In the genomic region with DNA sequence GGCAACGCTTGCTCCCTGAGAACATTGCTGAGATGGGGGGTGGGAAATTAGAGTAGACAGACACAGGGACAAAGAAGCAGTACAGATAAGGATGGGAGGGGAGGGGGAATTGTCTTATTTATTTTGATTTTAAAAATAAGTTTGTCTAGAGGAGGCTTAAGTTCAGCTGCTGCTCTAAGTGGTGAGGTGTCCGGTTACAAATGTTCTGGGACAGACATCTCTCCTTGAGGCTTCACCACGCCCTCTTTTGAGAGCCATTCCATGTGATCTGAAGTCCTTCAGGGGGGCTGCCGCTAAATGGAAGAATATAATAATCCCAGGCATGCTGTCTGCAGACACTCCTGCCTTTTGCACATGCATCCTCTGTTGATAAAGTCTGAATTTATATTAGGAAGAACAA, we compare ENCODE assay signal across 16 mouse cellular contexts.
DNase-seq lines count a peak whose midpoint lies in the region; ATAC-seq and TF ChIP-seq lines count a peak whose summit lies in the region.
"Had no signal": no experiment of that assay in that cellular context is flagged by ENCODE, and none has a peak within 500 bp of the region (broad histone marks: within the 10 kb centered on the region; RNA-seq: fewer than 3 reads in every experiment).

No protein-coding gene starts in this region.

- intact Hi-C loops in gastrocnemius, adult 2 months (cut with DNase I): no loop called here
- intact Hi-C loops in gastrocnemius, postnatal 36 days (cut with DNase I): no loop called here

- ATAC-seq in kidney, postnatal 0 days (replicated peaks; ENCODE audit: low FRiP score, low read depth): no peak
- peak; percentile 63 for ATAC-seq in heart, postnatal 0 days (ENCODE audit: insufficient read depth, low read depth)
- ATAC-seq: forebrain, postnatal 0 days had no signal

- no peak overlapping the region for H3K4me3 ChIP-seq in gastrocnemius, adult 2 months
- H3K4me3 ChIP-seq in kidney, postnatal 0 days (replicated peaks; ENCODE audit: low read depth, low read length): no peak overlapping the region
- no peak overlapping the region for H3K4me3 ChIP-seq in heart, postnatal 0 days (ENCODE audit: low read depth, low read length)
- H3K4me3 ChIP-seq: midbrain, embryonic 10.5 days had no signal

- no peak for TF ChIP-seq CTCF in gastrocnemius, adult 2 months (IDR thresholded peaks at IDR 0.05)
- TF ChIP-seq CTCF in kidney, postnatal 0 days (IDR thresholded peaks at IDR 0.05; ENCODE audit: low read depth): no peak
- no peak for TF ChIP-seq CTCF in heart, postnatal 0 days (IDR thresholded peaks at IDR 0.05; ENCODE audit: low read depth)

- no peak overlapping the region for H3K9ac ChIP-seq in kidney, postnatal 0 days (ENCODE audit: low read depth, low read length)
- H3K9ac ChIP-seq in heart, postnatal 0 days (replicated peaks; ENCODE audit: low read depth, low read length): no peak overlapping the region
- H3K9ac ChIP-seq: forebrain, postnatal 0 days had no signal

- H3K36me3 ChIP-seq in kidney, postnatal 0 days (ENCODE audit: insufficient read depth, low read length): no peaks in the 10 kb centered on the region
- no peaks in the 10 kb centered on the region for H3K36me3 ChIP-seq in heart, postnatal 0 days (replicated peaks; ENCODE audit: control insufficient read depth, insufficient read depth, low read length)
- H3K36me3 ChIP-seq: midbrain, embryonic 10.5 days had no signal

- H3K27ac ChIP-seq in gastrocnemius, adult 2 months: peak overlapping the region; percentile 77
- H3K27ac ChIP-seq in kidney, postnatal 0 days: no peak overlapping the region
- 0 out of 2 replicates have a peak overlapping the region, but pooled peaks have one; percentile 1 for H3K27ac ChIP-seq in heart, postnatal 0 days (ENCODE audit: low read depth)
- H3K27ac ChIP-seq: midbrain, embryonic 10.5 days had no signal

- 43% methylated on average over 4 of the region's 4 CpGs for WGBS in kidney, postnatal 0 days
- 19% methylated on average over 4 of the region's 4 CpGs for WGBS in heart, postnatal 0 days

- H3K9me3 ChIP-seq in kidney, postnatal 0 days (replicated peaks; ENCODE audit: low read length): no peaks in the 10 kb centered on the region
- no peaks in the 10 kb centered on the region for H3K9me3 ChIP-seq in heart, postnatal 0 days (replicated peaks; ENCODE audit: control insufficient read depth, low read length)

- H3K4me2 ChIP-seq in kidney, postnatal 0 days (ENCODE audit: low read length): no peak overlapping the region
- no peak overlapping the region for H3K4me2 ChIP-seq in heart, postnatal 0 days (ENCODE audit: low read depth, low read length)

- no peaks in the 10 kb centered on the region for H3K4me1 ChIP-seq in kidney, postnatal 0 days (replicated peaks; ENCODE audit: insufficient read depth, low read length)
- H3K4me1 ChIP-seq in heart, postnatal 0 days (ENCODE audit: control insufficient read depth, insufficient read depth): peaks cover 18% of the 10 kb centered on the region

- DNase-seq in gastrocnemius, adult 2 months: peak; percentile 47
- DNase-seq in gastrocnemius, postnatal 36 days: no peak
- DNase-seq in kidney, postnatal 0 days (ENCODE audit: low spot score): peak; percentile 46
- DNase-seq in kidney, adult 9 months: no peak
- peak; percentile 31 for DNase-seq in R1 (ENCODE audit: low read depth, low spot score)
- DNase-seq in heart, postnatal 0 days (ENCODE audit: low spot score): peak; percentile 67
- DNase-seq in ovary, postnatal 14 days (ENCODE audit: low spot score): no peak
- DNase-seq in cerebellum, adult 11 months: no peak
- DNase-seq: cerebellum, adult 11-12 months; forebrain, postnatal 0 days; gastrocnemius, postnatal 10 days; kidney, adult 8-10 months; liver; lung, adult 2 months; right cerebral cortex, adult 18-20 months had no signal

- no peaks in the 10 kb centered on the region for H3K27me3 ChIP-seq in kidney, postnatal 0 days (ENCODE audit: insufficient read depth, low read length)
- no peaks in the 10 kb centered on the region for H3K27me3 ChIP-seq in heart, postnatal 0 days (ENCODE audit: control insufficient read depth, insufficient read depth, low read length)

- no peak for TF ChIP-seq EP300 in heart, postnatal 0 days (IDR thresholded peaks at IDR 0.05; ENCODE audit: low read depth)

Comparison
In these comparisons a context has a peak if more than half of its experiments do, and no peak if none do; other contexts are left out.
1. DNase-seq: peak in gastrocnemius, adult 2 months (single experiment), kidney, postnatal 0 days (single experiment), R1 (single experiment) and heart, postnatal 0 days (single experiment); none in gastrocnemius, postnatal 36 days (0 of 2), kidney, adult 9 months (single experiment), ovary, postnatal 14 days (single experiment) and cerebellum, adult 11 months (single experiment).